Mouse (Mus musculus): ENCODE measurements around the gene Rnf4. TPM values are rescaled to one million over a fixed set of nuclear protein-coding genes. Genes with fewer than 3 reads are reported as not detected.

Rnf4 gene
- polyA plus RNA-seq, 1 experiment: 31.8 TPM

GRCm38 (mm10) chr5:34385616-34386015 lies 49.5 kb downstream of the Rnf4 start:
- Histone ChIP-seq H3K27ac (ENCODE audit: insufficient read depth, low read depth, low read length) (no peak overlapping the region), H3K4me1 (ENCODE audit: control insufficient read depth, insufficient read depth, insufficient read length, low read length) (no peaks in the 10 kb centered on the region), H3K4me3 (ENCODE audit: low read depth, low read length) (no peak overlapping the region), H3K27me3 (ENCODE audit: control insufficient read depth, insufficient read depth, low read length) (no peaks in the 10 kb centered on the region), H3K36me3 (ENCODE audit: control insufficient read depth, insufficient read depth, low read length) (no peaks in the 10 kb centered on the region; the same call in 1 of the 2 replicates)
- 94% methylated on average over 5 of the region's 5 CpGs for WGBS
- TF ChIP-seq POLR2A (IDR thresholded peaks at IDR 0.05; ENCODE audit: low read depth, low read length): no peak

GRCm38 (mm10) chr5:34386744-34387143 lies 50.7 kb downstream of the Rnf4 start:
- no peaks in the 10 kb centered on the region; the same call in 1 of the 2 replicates for H3K36me3 ChIP-seq (ENCODE audit: control insufficient read depth, insufficient read depth, low read length)
- H3K4me3 ChIP-seq (ENCODE audit: low read depth, low read length): no peak overlapping the region
- WGBS: 94% methylated on average over 2 of the region's 2 CpGs
- H3K27ac ChIP-seq (ENCODE audit: insufficient read depth, low read depth, low read length): no peak overlapping the region
- H3K4me1 ChIP-seq (ENCODE audit: control insufficient read depth, insufficient read depth, insufficient read length, low read length): no peaks in the 10 kb centered on the region
- no peaks in the 10 kb centered on the region for H3K27me3 ChIP-seq (ENCODE audit: control insufficient read depth, insufficient read depth, low read length)
- TF ChIP-seq POLR2A (IDR thresholded peaks at IDR 0.05; ENCODE audit: low read depth, low read length) (no peak), CTCF (IDR thresholded peaks at IDR 0.05; ENCODE audit: extremely low read depth, insufficient read length, insufficient replicate concordance, low read depth, low read length) (no peak)

GRCm38 (mm10) chr5:34393251-34393650 lies 57.2 kb downstream of the Rnf4 start:
- no peak for TF ChIP-seq POLR2A (IDR thresholded peaks at IDR 0.05; ENCODE audit: low read depth, low read length)
- TF ChIP-seq CTCF (IDR thresholded peaks at IDR 0.05; ENCODE audit: extremely low read depth, insufficient read length, insufficient replicate concordance, low read depth, low read length): no peak
- 72% methylated on average over 8 of the region's 8 CpGs for WGBS
- no peak overlapping the region for H3K27ac ChIP-seq (ENCODE audit: insufficient read depth, low read depth, low read length)
- H3K36me3 ChIP-seq (ENCODE audit: control insufficient read depth, insufficient read depth, low read length): no peaks in the 10 kb centered on the region
- H3K27me3 ChIP-seq (ENCODE audit: control insufficient read depth, insufficient read depth, low read length): no peaks in the 10 kb centered on the region
- H3K4me1 ChIP-seq (ENCODE audit: control insufficient read depth, insufficient read depth, insufficient read length, low read length): no peaks in the 10 kb centered on the region
- no peak overlapping the region for H3K4me3 ChIP-seq (ENCODE audit: low read depth, low read length)

GRCm38 (mm10) chr5:34395347-34395746 lies 59.3 kb downstream of the Rnf4 start:
- Histone ChIP-seq H3K27ac (ENCODE audit: insufficient read depth, low read depth, low read length) (no peak overlapping the region), H3K27me3 (ENCODE audit: control insufficient read depth, insufficient read depth, low read length) (no peaks in the 10 kb centered on the region), H3K4me1 (ENCODE audit: control insufficient read depth, insufficient read depth, insufficient read length, low read length) (no peaks in the 10 kb centered on the region), H3K4me3 (ENCODE audit: low read depth, low read length) (no peak overlapping the region), H3K36me3 (ENCODE audit: control insufficient read depth, insufficient read depth, low read length) (no peaks in the 10 kb centered on the region)
- TF ChIP-seq CTCF (IDR thresholded peaks at IDR 0.05; ENCODE audit: extremely low read depth, insufficient read length, insufficient replicate concordance, low read depth, low read length) (no peak), POLR2A (IDR thresholded peaks at IDR 0.05; ENCODE audit: low read depth, low read length) (no peak)
- 75% methylated on average over 1 of the region's 1 CpGs for WGBS

- Histone ChIP-seq H3K4me3 (ENCODE audit: low read depth, low read length) (no peak overlapping the region), H3K36me3 (ENCODE audit: control insufficient read depth, insufficient read depth, low read length) (no peaks in the 10 kb centered on the region), H3K4me1 (ENCODE audit: control insufficient read depth, insufficient read depth, insufficient read length, low read length) (no peaks in the 10 kb centered on the region), H3K27me3 (ENCODE audit: control insufficient read depth, insufficient read depth, low read length) (no peaks in the 10 kb centered on the region), H3K27ac (ENCODE audit: insufficient read depth, low read depth, low read length) (no peak overlapping the region)
- WGBS: 76% methylated on average over 2 of the region's 2 CpGs
- TF ChIP-seq CTCF (IDR thresholded peaks at IDR 0.05; ENCODE audit: extremely low read depth, insufficient read length, insufficient replicate concordance, low read depth, low read length) (no peak), POLR2A (IDR thresholded peaks at IDR 0.05; ENCODE audit: low read depth, low read length) (no peak)
Observed at GRCm38 (mm10) chr5:34395850-34396540, 59.9 kb downstream of the Rnf4 start.

DNA sequence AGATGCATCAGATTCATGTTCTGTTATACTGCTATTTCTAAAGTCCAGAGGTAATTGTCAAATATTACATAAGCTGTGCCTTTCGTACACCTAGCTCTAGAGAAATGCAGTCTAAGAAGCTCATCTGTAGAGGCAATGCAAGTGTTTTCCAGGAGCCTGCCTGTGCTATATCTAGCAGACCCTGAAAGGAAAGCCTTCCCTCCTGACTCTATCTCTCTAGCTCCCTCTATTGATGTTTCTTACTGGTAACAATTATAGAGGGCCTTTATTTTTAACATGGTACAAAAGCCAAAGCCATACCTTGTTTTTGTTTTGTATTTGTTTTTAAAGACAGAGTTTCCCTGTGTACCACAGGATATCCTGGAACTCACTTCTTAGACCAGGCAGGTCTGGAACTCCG lies 61.8 kb downstream of the Rnf4 start:
- Histone ChIP-seq H3K27me3 (ENCODE audit: control insufficient read depth, insufficient read depth, low read length) (no peaks in the 10 kb centered on the region), H3K4me3 (ENCODE audit: low read depth, low read length) (no peak overlapping the region), H3K4me1 (ENCODE audit: control insufficient read depth, insufficient read depth, insufficient read length, low read length) (no peaks in the 10 kb centered on the region), H3K27ac (ENCODE audit: insufficient read depth, low read depth, low read length) (no peak overlapping the region), H3K36me3 (ENCODE audit: control insufficient read depth, insufficient read depth, low read length) (no peaks in the 10 kb centered on the region)
- WGBS: 95% methylated on average over 2 of the region's 2 CpGs
- TF ChIP-seq POLR2A (IDR thresholded peaks at IDR 0.05; ENCODE audit: low read depth, low read length) (no peak), CTCF (IDR thresholded peaks at IDR 0.05; ENCODE audit: extremely low read depth, insufficient read length, insufficient replicate concordance, low read depth, low read length) (no peak)

DNA sequence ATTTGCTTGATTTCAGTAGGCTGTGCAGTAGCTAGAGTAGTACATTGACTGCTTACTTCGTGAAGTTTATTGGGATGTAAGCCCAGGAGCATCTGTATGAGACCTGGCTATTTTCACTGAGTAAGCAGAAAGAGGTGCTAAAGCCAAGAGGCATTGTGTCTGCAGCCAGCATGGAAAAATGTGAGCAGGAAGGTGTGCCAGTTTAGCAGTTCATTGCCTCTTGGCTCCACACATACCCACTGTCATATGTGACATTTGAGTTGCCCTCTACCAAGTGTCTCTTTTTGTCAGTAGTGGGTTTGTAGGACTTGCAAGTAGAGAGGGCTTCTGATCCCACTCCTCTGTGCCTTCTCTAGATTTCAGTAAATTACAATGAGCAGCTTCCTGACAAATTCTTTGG lies 62.2 kb downstream of the Rnf4 start:
- TF ChIP-seq CTCF (IDR thresholded peaks at IDR 0.05; ENCODE audit: extremely low read depth, insufficient read length, insufficient replicate concordance, low read depth, low read length): no peak
- no peak for TF ChIP-seq POLR2A (IDR thresholded peaks at IDR 0.05; ENCODE audit: low read depth, low read length)
- Histone ChIP-seq H3K4me3 (ENCODE audit: low read depth, low read length) (no peak overlapping the region), H3K36me3 (ENCODE audit: control insufficient read depth, insufficient read depth, low read length) (no peaks in the 10 kb centered on the region), H3K27ac (ENCODE audit: insufficient read depth, low read depth, low read length) (no peak overlapping the region), H3K4me1 (ENCODE audit: control insufficient read depth, insufficient read depth, insufficient read length, low read length) (no peaks in the 10 kb centered on the region), H3K27me3 (ENCODE audit: control insufficient read depth, insufficient read depth, low read length) (no peaks in the 10 kb centered on the region)
- 75% methylated on average over 1 of the region's 1 CpGs for WGBS

Other genes starting within 250 kb of the Rnf4 start
- not detected in 2 replicates for gene Poln, start 166.8 kb upstream of the Rnf4 start, polyA plus RNA-seq (2012; rRNA removed)
- 0.09 TPM in 1 of 2 replicates, not detected in the other for gene Haus3, start 166.8 kb upstream of the Rnf4 start, polyA plus RNA-seq (2012; rRNA removed)
- 82.5 and 154 TPM in 2 replicates for gene Mxd4, start 148.6 kb upstream of the Rnf4 start, polyA plus RNA-seq (2012; rRNA removed)
- 1.5 and 1.7 TPM in 2 replicates for gene Zfyve28, start 47.8 kb upstream of the Rnf4 start, polyA plus RNA-seq (2012; rRNA removed)
- gene Cfap99, start 47.7 kb upstream of the Rnf4 start, polyA plus RNA-seq (2012; rRNA removed): 0.04 TPM in 1 of 2 replicates, not detected in the other
- 9.4 and 30.9 TPM in 2 replicates for gene Fam193a, start 33.6 kb downstream of the Rnf4 start, polyA plus RNA-seq (2012; rRNA removed)
- gene Tnip2, start 177.7 kb downstream of the Rnf4 start, polyA plus RNA-seq (2012; rRNA removed): 7.2 and 13.8 TPM in 2 replicates
- 5.0 and 12.4 TPM in 2 replicates for gene Sh3bp2, start 189.5 kb downstream of the Rnf4 start, polyA plus RNA-seq (2012; rRNA removed)
- 42.7 and 160 TPM in 2 replicates for gene Add1, start 237.4 kb downstream of the Rnf4 start, polyA plus RNA-seq (2012; rRNA removed)